ENCODE assay signal across 18 mouse cellular contexts in genomic region chr10:40227660-40228303, GRCm38 (mm10). TPM values are rescaled to one million over a fixed set of nuclear protein-coding genes. Genes with fewer than 3 reads are reported as not detected.
DNase-seq lines count a peak whose midpoint lies in the region; ATAC-seq lines count a peak whose summit lies in the region.
"Had no signal": no experiment of that assay in that cellular context is flagged by ENCODE, and none has a peak within 500 bp of the region (broad histone marks: within the 10 kb centered on the region; RNA-seq: fewer than 3 reads in every experiment).

No protein-coding gene starts in this region.

- H3K9me3 ChIP-seq in limb, embryonic 15.5 days, result no peaks in the 10 kb centered on the region

- peak; percentile 79 to 82 for DNase-seq in cerebellum, postnatal 10 days
- DNase-seq in cerebellum, adult 8-10 months, result no peak
- peak; percentile 58 for DNase-seq in heart, adult 11 months
- no peak for DNase-seq in heart, postnatal 14 days
- DNase-seq in ovary, postnatal 10 days (ENCODE audit: low spot score), result peak; percentile 28
- DNase-seq in ovary, postnatal 36 days (ENCODE audit: low spot score), result no peak
- no peak for DNase-seq in lung, postnatal 4 days
- DNase-seq: cerebellum, adult 18-20 months; embryo, embryonic 11 days; heart, postnatal 36 days; lung, postnatal 10 days; right cerebral cortex, postnatal 4 days had no signal

- H3K9ac ChIP-seq in limb, embryonic 15.5 days, result no peak overlapping the region
- H3K9ac ChIP-seq: liver, embryonic 14.5 days had no signal

- H3K27ac ChIP-seq in limb, embryonic 15.5 days, result peak overlapping the region; percentile 76
- H3K27ac ChIP-seq: left cerebral cortex, adult 2 months; liver, embryonic 14.5 days; midbrain, embryonic 10.5 days had no signal

- H3K36me3 ChIP-seq in limb, embryonic 15.5 days, result peaks cover 65% of the 10 kb centered on the region

- H3K27me3 ChIP-seq in limb, embryonic 15.5 days, result no peaks in the 10 kb centered on the region
- H3K27me3 ChIP-seq: Patski had no signal

- intact Hi-C loops in heart, postnatal 14 days (cut with DNase I), result no loop called here

- no peak overlapping the region for H3K4me3 ChIP-seq in limb, embryonic 15.5 days
- H3K4me3 ChIP-seq: left cerebral cortex, adult 2 months; midbrain, embryonic 10.5 days; myocyte had no signal

- WGBS in limb, embryonic 15.5 days, result 31% methylated on average over 4 of the region's 4 CpGs

- no peak overlapping the region for H3K4me2 ChIP-seq in limb, embryonic 15.5 days

- H3K4me1 ChIP-seq in limb, embryonic 15.5 days, result peaks cover 9% of the 10 kb centered on the region
- H3K4me1 ChIP-seq: midbrain, embryonic 10.5 days had no signal

- ATAC-seq in limb, embryonic 15.5 days (ENCODE audit: insufficient number of reproducible peaks, low FRiP score, low TSS enrichment, low read depth), result peak; percentile 77; the same call in 1 of the 2 replicates
- ATAC-seq: Patski had no signal

RNA-seq across cellular contexts. Expression of gene Rpf2, which starts 19.1 kb away (rescaled TPM):
- 10 to 100 TPM in 1 of 2 experiments, 1 to 10 TPM in 1; 8.2 to 11.2 TPM for total RNA-seq in heart, postnatal 14 days (2021)
- 50.8 and 51.5 TPM in 2 replicates for polyA plus RNA-seq in limb, embryonic 15.5 days (2015; fragmentation: Nextera tagmentation; extraction: Ambion mirVana)

RNA-seq across cellular contexts. Expression of gene Gtf3c6, which starts 30.1 kb away (rescaled TPM):
- total RNA-seq in heart, postnatal 14 days (2021), result 10 to 100 TPM; 20.9 to 23.5 TPM
- 79.9 and 85.3 TPM in 2 replicates for polyA plus RNA-seq in limb, embryonic 15.5 days (2015; fragmentation: Nextera tagmentation; extraction: Ambion mirVana)

Comparison
In these comparisons a context has a peak if more than half of its experiments do, and no peak if none do; other contexts are left out.
1. DNase-seq: peak in cerebellum, postnatal 10 days (2 of 2), heart, adult 11 months (single experiment) and ovary, postnatal 10 days (single experiment); none in cerebellum, adult 8-10 months (single experiment), heart, postnatal 14 days (0 of 2), ovary, postnatal 36 days (single experiment) and lung, postnatal 4 days (0 of 2).